Mouse (Mus musculus) pancreas, adult 10 weeks (tissue): ENCODE measurements around the gene Il33. TPM values are rescaled to one million over a fixed set of nuclear protein-coding genes. Genes with fewer than 3 reads are reported as not detected.

Experiments
- polyA plus RNA-seq: library from polyadenylated mRNA; stranded (reverse); fragments of 350-450 nt; fragmentation: Illumina TruSeq; extraction: RNeasy Lipid Tissue Mini Kit (QIAGEN cat#74804); gene quantifications from one replicate; pipeline ENCODE4 v1.2.3, GENCODE M21; 2015; ENCODE audit warnings: low read depth, low replicate concordance; ENCODE audit not compliant: insufficient read depth

Gene Il33
- polyA plus RNA-seq = 3.9 TPM

GRCm38 (mm10) chr19:29924638-29925258, at the start of gene Il33:
Gene Il33, plus strand, starts transcription at chr19:29925114.

GRCm38 (mm10) chr19:30003621-30004020, 78.7 kb downstream of the Il33 start, which contains the start of gene Trpd52l3:
Gene Trpd52l3, plus strand, starts transcription at chr19:30003790.

Other genes with a start within 250 kb of the Il33 start
- gene Mlana, start 227.3 kb upstream of the Il33 start, polyA plus RNA-seq = not detected
- gene 9930021J03Rik, start 119.1 kb upstream of the Il33 start, polyA plus RNA-seq = 4.0 TPM
- 2.7 TPM for gene Ranbp6, start 112.1 kb upstream of the Il33 start, polyA plus RNA-seq
- not detected for gene Trpd52l3, start 78.7 kb downstream of the Il33 start, polyA plus RNA-seq
- 14.6 TPM for gene Uhrf2, start 105.4 kb downstream of the Il33 start, polyA plus RNA-seq